Mouse (Mus musculus) neural tube, embryonic 15.5 days (tissue): ENCODE data around the gene Prickle2. TPM values are rescaled to one million over a fixed set of nuclear protein-coding genes. Genes with fewer than 3 reads are reported as not detected.

ENCODE experiments used
- ATAC-seq: fragments of 200-750 bp; cut with Nextera tagmentation; 2 replicates; pipeline ENCODE4 v1.8.0; 2017; ENCODE audit warnings: mild to moderate bottlenecking, moderate TSS enrichment, moderate library complexity; ENCODE audit not compliant: low FRiP score
- H3K27ac ChIP-seq: fragments of 300-500 bp; sonication (generic); replicated peaks from 2 replicates; pipeline ENCODE4 v1.5.1; 2015; ENCODE audit warnings: mild to moderate bottlenecking, inconsistent platforms
- H3K27me3 ChIP-seq: fragments of 300-500 bp; sonication (generic); replicated peaks from 2 replicates; pipeline ENCODE4 v1.6.1; 2015; ENCODE audit warnings: inconsistent platforms
- H3K36me3 ChIP-seq: fragments of 300-500 bp; sonication (generic); 2 replicates; pipeline ENCODE4 v1.6.1; 2015; ENCODE audit warnings: inconsistent platforms
- H3K4me1 ChIP-seq: fragments of 300-500 bp; sonication (generic); 2 replicates; pipeline ENCODE4 v1.6.1; 2015; ENCODE audit warnings: inconsistent platforms
- H3K4me2 ChIP-seq: fragments of 300-500 bp; sonication (generic); 2 replicates; pipeline ENCODE4 v1.6.1; 2015; ENCODE audit warnings: inconsistent platforms, mild to moderate bottlenecking, moderate library complexity
- H3K4me3 ChIP-seq: fragments of 300-500 bp; sonication (generic); replicated peaks from 2 replicates; pipeline ENCODE4 v1.5.1; 2015; ENCODE audit warnings: mild to moderate bottlenecking, inconsistent platforms
- H3K9ac ChIP-seq: fragments of 300-500 bp; sonication (generic); replicated peaks from 2 replicates; pipeline ENCODE4 v1.6.1; 2015; ENCODE audit warnings: mild to moderate bottlenecking, inconsistent platforms
- H3K9me3 ChIP-seq: fragments of 300-500 bp; sonication (generic); replicated peaks from 2 replicates; pipeline ENCODE4 v1.6.1; 2016; ENCODE audit warnings: inconsistent platforms
- WGBS: fragments of 180-500 bp; shearing (Covaris S2); methylation state at CpG from one replicate; pipeline ENCODE4 v1.1.7; 2015; ENCODE audit warnings: mixed read lengths; 5-methylcytosine and 5-hydroxymethylcytosine counted together
- polyA plus RNA-seq: library from polyadenylated mRNA; unstranded; fragments of >200 nt; fragmentation: Nextera tagmentation; extraction: Ambion mirVana; gene quantifications from 2 replicates; pipeline ENCODE4 v1.2.1, GENCODE M21; 2015

Prickle2 gene
- polyA plus RNA-seq, 1 experiment from 2014 or later: 17.0 TPM

- Histone ChIP-seq H3K36me3 (no peaks in the 10 kb centered on the region), H3K27ac (no peak overlapping the region), H3K4me2 (no peak overlapping the region), H3K4me1 (no peaks in the 10 kb centered on the region), H3K27me3 (no peaks in the 10 kb centered on the region), H3K9me3 (no peaks in the 10 kb centered on the region), H3K4me3 (no peak overlapping the region), H3K9ac (no peak overlapping the region)
- no peak for ATAC-seq
- WGBS: 92% methylated on average over 5 of the region's 5 CpGs
Measured at GRCm38 (mm10) chr6:92432146-92432545, 273.8 kb downstream of the Prickle2 start.

- no peak for ATAC-seq
- Histone ChIP-seq H3K27me3 (no peaks in the 10 kb centered on the region), H3K9ac (no peak overlapping the region), H3K36me3 (no peaks in the 10 kb centered on the region), H3K9me3 (no peaks in the 10 kb centered on the region), H3K4me3 (no peak overlapping the region), H3K4me1 (0 out of 2 replicates have a peak, but pooled peaks cover 4% of the 10 kb centered on the region), H3K4me2 (no peak overlapping the region), H3K27ac (no peak overlapping the region)
- 79% methylated on average over 7 of the region's 7 CpGs for WGBS
Measured at GRCm38 (mm10) chr6:92427406-92428171, 278.4 kb downstream of the Prickle2 start.

GRCm38 (mm10) chr6:92425901-92426300 is 280.1 kb downstream of the Prickle2 start:
- Histone ChIP-seq H3K9me3 (no peaks in the 10 kb centered on the region), H3K4me3 (no peak overlapping the region), H3K27ac (no peak overlapping the region), H3K27me3 (no peaks in the 10 kb centered on the region), H3K36me3 (peaks cover 14% of the 10 kb centered on the region), H3K4me1 (0 out of 2 replicates have a peak, but pooled peaks cover 4% of the 10 kb centered on the region), H3K9ac (no peak overlapping the region), H3K4me2 (no peak overlapping the region)
- WGBS: 80% methylated on average over 8 of the region's 8 CpGs
- ATAC-seq: no peak

- no peak overlapping the region for H3K4me2 ChIP-seq
- 0 out of 2 replicates have a peak, but pooled peaks cover 4% of the 10 kb centered on the region for H3K4me1 ChIP-seq
- H3K36me3 ChIP-seq: peaks cover 18% of the 10 kb centered on the region
- ATAC-seq: no peak
- H3K9ac ChIP-seq: no peak overlapping the region
- 75% methylated on average over 7 of the region's 7 CpGs for WGBS
- H3K4me3 ChIP-seq: no peak overlapping the region
- H3K27ac ChIP-seq: no peak overlapping the region
- H3K9me3 ChIP-seq: no peaks in the 10 kb centered on the region
- H3K27me3 ChIP-seq: no peaks in the 10 kb centered on the region
Measured at GRCm38 (mm10) chr6:92425476-92425875, 280.5 kb downstream of the Prickle2 start.

- Histone ChIP-seq H3K4me1 (0 out of 2 replicates have a peak, but pooled peaks cover 4% of the 10 kb centered on the region), H3K9ac (no peak overlapping the region), H3K36me3 (peaks cover 22% of the 10 kb centered on the region), H3K4me3 (no peak overlapping the region), H3K9me3 (no peaks in the 10 kb centered on the region), H3K27ac (no peak overlapping the region), H3K27me3 (no peaks in the 10 kb centered on the region), H3K4me2 (no peak overlapping the region)
- no peak for ATAC-seq
- 77% methylated on average over 3 of the region's 3 CpGs for WGBS
Measured at GRCm38 (mm10) chr6:92424991-92425390, 281.0 kb downstream of the Prickle2 start.

DNA sequence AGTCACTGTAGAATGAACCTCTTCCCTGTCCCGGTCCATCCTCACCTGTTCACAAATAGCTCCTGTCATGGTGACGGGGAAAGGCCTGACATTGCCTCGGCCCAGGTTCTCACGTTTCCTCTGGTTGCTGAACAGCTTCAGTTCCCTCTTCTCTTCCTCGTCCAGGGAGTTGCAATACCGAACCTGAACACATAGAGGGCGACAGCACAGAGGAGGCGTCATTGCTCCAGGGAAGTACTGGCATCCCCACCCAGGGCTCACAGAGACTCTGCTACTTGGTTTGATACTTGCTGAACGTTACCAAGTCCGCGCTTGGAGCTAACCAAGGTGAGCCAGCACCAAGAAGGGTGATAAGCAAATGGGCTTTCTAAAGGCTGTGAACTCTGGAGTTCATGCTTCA is 283.7 kb downstream of the Prickle2 start:
- no peak for ATAC-seq
- H3K27ac ChIP-seq: no peak overlapping the region
- H3K4me1 ChIP-seq: 0 out of 2 replicates have a peak, but pooled peaks cover 4% of the 10 kb centered on the region
- H3K9ac ChIP-seq: no peak overlapping the region
- no peaks in the 10 kb centered on the region for H3K27me3 ChIP-seq
- no peaks in the 10 kb centered on the region for H3K9me3 ChIP-seq
- peaks cover 28% of the 10 kb centered on the region for H3K36me3 ChIP-seq
- H3K4me3 ChIP-seq: no peak overlapping the region
- WGBS: 55% methylated on average over 11 of the region's 11 CpGs
- H3K4me2 ChIP-seq: no peak overlapping the region

GRCm38 (mm10) chr6:92420106-92420505 is 285.8 kb downstream of the Prickle2 start:
- WGBS: 89% methylated on average over 12 of the region's 12 CpGs
- ATAC-seq: no peak
- H3K27ac ChIP-seq: no peak overlapping the region

DNA sequence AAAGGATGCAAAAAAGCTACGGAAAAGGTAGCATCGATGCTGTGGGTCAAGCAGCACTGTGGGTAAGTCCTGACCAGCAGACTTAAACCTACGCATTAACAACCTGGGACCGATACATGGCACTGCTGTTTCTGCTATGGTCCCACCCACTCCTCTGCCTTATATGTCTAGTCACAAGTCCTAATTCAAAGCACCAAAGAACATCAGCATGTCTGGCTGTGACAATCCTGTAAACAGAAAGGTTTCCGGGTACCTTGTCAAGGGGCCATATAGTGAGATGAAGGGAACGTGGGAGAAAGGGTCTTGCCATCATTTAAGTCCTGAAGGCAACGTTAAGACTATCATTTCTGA is 290.6 kb downstream of the Prickle2 start:
- H3K36me3 ChIP-seq: peaks cover 52% of the 10 kb centered on the region
- no peak overlapping the region for H3K4me2 ChIP-seq
- H3K4me1 ChIP-seq: peaks cover 20% of the 10 kb centered on the region
- 82% methylated on average over 7 of the region's 7 CpGs for WGBS
- H3K27me3 ChIP-seq: no peaks in the 10 kb centered on the region
- ATAC-seq: no peak
- no peaks in the 10 kb centered on the region for H3K9me3 ChIP-seq
- H3K9ac ChIP-seq: no peak overlapping the region
- peak overlapping the region; percentile 42 for H3K27ac ChIP-seq
- no peak overlapping the region for H3K4me3 ChIP-seq

More at GRCm38 (mm10) chr6:92420106-92420505, 285.8 kb downstream of the Prickle2 start:
- Histone ChIP-seq H3K9me3 (no peaks in the 10 kb centered on the region), H3K4me1 (peaks cover 4% of the 10 kb centered on the region), H3K9ac (no peak overlapping the region), H3K4me2 (no peak overlapping the region), H3K36me3 (peaks cover 45% of the 10 kb centered on the region), H3K27me3 (no peaks in the 10 kb centered on the region), H3K4me3 (no peak overlapping the region)

GRCm38 (mm10) chr6:92414478-92415404 is 291.2 kb downstream of the Prickle2 start:
- Histone ChIP-seq H3K4me2 (no peak overlapping the region), H3K4me3 (no peak overlapping the region), H3K9ac (no peak overlapping the region), H3K27me3 (no peaks in the 10 kb centered on the region), H3K27ac (peak overlapping the region; percentile 42), H3K36me3 (peaks cover 52% of the 10 kb centered on the region), H3K9me3 (no peaks in the 10 kb centered on the region), H3K4me1 (peaks cover 20% of the 10 kb centered on the region)
- WGBS: 27% methylated on average over 8 of the region's 8 CpGs
- peak; percentile 86 for ATAC-seq

GRCm38 (mm10) chr6:92413982-92414381 is 292.0 kb downstream of the Prickle2 start:
- no peak overlapping the region for H3K4me3 ChIP-seq
- no peak overlapping the region for H3K4me2 ChIP-seq
- peaks cover 21% of the 10 kb centered on the region for H3K4me1 ChIP-seq
- peak overlapping the region; percentile 42 for H3K27ac ChIP-seq
- 52% methylated on average over 1 of the region's 1 CpGs for WGBS
- H3K9ac ChIP-seq: no peak overlapping the region
- no peak for ATAC-seq
- peaks cover 48% of the 10 kb centered on the region for H3K36me3 ChIP-seq
- no peaks in the 10 kb centered on the region for H3K27me3 ChIP-seq
- no peaks in the 10 kb centered on the region for H3K9me3 ChIP-seq

DNA sequence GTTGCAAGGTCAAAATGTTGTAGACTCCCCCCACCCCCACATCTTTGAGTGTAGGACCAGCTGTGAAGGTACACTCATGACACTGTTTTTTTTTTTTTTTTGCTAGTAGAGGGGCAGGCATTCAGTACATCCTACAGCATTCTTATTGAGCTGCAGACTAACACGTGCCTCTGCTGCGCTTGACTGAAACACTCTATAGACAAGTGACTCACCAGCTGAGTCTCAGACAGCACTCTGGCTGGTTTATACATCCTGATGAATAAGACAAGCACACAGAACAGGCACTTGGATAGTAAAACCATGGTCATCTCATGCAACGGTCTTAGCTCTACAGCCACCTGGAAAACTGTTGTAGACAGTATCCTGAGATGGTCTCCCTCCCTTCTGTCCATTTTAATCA is 296.2 kb downstream of the Prickle2 start:
- Histone ChIP-seq H3K27ac (no peak overlapping the region), H3K4me2 (no peak overlapping the region), H3K9me3 (no peaks in the 10 kb centered on the region), H3K4me1 (peaks cover 30% of the 10 kb centered on the region), H3K27me3 (no peaks in the 10 kb centered on the region), H3K9ac (no peak overlapping the region), H3K36me3 (peaks cover 41% of the 10 kb centered on the region), H3K4me3 (no peak overlapping the region)
- no peak for ATAC-seq
- 73% methylated on average over 3 of the region's 3 CpGs for WGBS
